Mouse (Mus musculus) frontal cortex, postnatal 10 days (tissue): Measurements from ENCODE around the gene Tex36.

Source experiments
- DNase-seq, 2 experiments: peaks; one replicate each; pipeline ENCODE4 v3.0.0; 2022; ENCODE audit warnings: low spot score in 2 of 2, mixed read lengths in 1 of 2

The Tex36 gene

DNA sequence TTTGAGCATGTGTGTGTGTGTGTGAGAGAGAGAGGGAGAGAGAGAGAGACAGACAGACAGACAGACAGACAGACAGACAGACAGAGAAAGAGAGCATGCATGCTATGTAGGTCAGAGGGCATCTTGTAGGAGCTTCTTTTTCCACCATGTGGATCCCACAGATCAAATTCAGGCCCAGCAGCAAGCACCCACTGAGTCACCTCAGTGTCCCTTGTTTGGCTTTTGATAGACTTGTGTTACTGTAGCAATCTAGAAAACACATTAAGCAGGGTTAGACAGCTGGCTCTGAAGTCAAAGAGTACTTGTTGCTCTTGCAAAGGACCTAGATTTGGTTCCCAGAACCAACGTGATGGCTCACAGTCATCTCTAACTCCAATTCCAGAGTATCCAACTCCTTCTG is 10.2 kb downstream of the Tex36 start:
- DNase-seq, result no peak

DNA sequence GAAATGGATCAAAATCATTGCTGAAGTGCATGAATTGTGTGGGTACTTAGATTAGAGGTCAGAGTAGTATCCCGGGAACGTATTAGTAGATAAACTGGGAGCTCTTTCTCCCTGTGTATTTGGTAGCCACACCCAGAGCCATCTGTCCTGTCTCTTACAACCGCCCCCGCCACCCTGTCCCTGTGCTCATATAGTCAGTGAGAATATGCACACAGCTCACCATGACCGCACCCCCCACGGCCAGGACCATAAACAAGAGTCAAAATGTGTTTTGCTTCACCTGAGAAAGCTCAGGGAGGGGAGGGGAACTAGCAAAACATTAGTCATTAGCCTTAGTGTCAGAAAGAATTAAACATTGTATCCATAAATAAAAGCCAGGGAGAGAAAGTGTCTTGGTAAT is 18.7 kb downstream of the Tex36 start:
- DNase-seq, result no peak

DNA sequence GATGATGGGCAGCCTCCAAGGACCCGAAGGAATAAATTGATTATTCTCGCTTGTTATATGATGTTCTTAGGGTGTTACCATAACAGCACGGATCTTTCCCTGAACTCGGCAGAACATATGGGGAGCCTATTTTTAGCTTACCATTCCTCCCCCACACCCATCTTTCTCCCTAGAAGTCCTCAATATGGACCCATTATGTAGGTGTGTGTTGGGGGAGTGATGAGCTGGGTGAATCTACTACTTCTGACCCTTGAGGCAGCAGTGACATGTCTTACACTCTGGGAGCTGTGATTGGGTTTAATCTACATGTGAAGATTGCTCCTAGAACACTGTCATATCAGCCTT is 21.7 kb downstream of the Tex36 start:
- DNase-seq, result peak in 1 of 2 experiments; percentile 26

GRCm38 (mm10) chr7:133579491-133580295 is 22.3 kb downstream of the Tex36 start:
- peak in 1 of 2 experiments; percentile 15 for DNase-seq

- no peak for DNase-seq
These were observed 25.1 kb downstream of the Tex36 start for GRCm38 (mm10) chr7:133576825-133577224.

- DNase-seq, result no peak
These were observed 25.7 kb downstream of the Tex36 start for GRCm38 (mm10) chr7:133576281-133576680.

- no peak for DNase-seq
These were observed 30.0 kb downstream of the Tex36 start for GRCm38 (mm10) chr7:133571927-133572326.

GRCm38 (mm10) chr7:133569194-133569880 is 32.6 kb downstream of the Tex36 start:
- DNase-seq, result no peak

- no peak for DNase-seq
These were observed 37.4 kb downstream of the Tex36 start for GRCm38 (mm10) chr7:133564600-133564999.

DNA sequence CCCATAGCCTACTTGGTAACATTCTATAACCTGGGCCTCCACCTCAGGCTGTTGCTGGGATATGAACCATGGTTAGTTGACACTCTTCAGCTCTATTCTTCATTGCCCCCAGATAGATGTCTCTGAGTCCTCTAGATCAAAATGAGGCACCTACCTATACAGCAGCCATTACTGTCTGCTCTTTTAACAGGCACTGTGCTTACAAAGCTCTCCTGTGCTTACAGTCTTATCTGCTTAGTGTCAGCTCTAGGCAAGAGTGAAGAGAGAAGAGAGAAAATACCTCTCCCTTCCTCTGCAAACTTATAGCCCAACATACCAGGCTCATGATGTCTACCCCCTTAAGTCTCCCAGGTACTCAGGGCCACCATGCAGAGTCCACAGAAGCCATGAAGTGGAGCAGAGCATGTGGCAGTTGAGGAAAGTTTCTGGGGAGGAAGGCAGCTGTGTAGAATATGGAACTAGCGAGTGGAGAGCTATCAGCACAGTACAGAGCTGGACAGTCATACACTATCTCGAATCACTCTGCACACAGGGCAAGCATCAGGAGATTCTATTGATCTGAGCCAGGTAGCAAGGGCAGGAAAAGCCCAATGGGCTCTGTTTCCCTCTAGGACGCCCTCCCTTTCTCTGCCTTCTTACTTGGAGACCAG is 38.7 kb downstream of the Tex36 start:
- no peak for DNase-seq

DNA sequence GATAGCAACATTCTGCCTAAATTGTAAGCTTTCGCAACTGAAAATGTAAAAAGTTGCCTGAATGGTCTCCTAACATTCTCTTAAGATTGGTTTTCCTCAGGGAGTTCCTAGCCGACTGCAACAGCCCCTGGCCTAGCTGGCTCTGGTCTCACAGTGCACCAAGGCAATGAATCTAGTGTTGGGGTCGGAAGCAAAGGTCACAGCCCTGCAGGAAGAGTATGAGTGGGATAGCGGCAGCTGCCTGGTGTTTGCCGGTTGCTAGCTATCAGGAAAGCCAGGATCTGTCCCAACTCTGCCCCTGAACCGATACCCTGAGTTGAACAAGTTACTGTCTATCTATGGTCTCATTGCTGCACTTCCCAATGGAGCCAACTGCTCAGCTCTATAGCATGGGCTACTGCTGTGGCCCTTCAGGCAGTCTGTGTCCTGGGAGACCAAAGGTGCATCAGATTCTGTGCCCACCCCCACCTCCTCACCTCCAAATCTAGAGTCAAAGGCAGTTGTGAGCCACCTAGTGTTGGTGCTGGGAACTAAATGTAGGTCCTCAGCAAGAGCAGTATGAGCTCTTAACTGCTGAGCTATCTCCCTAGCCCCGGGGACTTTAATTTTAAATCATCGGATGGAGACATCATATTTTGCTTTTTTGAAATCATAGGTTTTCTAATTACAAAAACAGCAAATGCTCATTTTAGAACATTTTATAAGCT is 46.0 kb downstream of the Tex36 start:
- no peak for DNase-seq

DNA sequence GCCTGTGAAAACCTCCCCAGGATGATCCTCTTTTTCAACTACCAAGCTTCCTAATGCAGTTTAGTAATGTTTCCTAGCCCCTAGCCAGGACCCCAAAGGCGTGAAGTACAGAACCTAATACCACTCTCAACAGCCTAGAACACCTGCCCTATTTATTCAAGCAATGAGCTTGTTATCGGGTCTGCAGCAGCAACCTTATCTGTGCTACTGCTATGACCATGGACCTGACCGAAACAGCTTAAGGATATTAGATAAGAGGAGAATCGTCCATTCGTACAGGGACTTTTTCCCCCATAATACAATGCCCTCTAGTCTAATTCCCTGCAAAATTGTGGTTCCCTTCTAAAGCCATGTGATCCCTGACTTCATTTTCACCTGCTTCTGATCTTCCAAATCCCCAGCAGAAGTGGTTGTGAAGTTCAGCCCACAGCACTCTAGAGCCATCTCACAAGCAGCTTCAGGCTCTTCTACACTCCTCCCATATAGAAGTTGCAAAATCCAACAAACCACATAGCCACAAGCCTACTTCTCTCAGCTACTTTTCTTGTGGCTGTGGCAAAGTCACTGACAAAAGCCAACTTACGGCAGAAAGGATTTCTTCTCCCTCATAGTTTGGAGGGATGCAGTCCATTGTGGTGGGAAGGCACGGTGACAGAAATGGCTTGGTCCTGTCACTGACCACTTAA is 49.5 kb downstream of the Tex36 start:
- DNase-seq, result no peak

GRCm38 (mm10) chr7:133551000-133551399 is 51.0 kb downstream of the Tex36 start:
- no peak for DNase-seq

DNA sequence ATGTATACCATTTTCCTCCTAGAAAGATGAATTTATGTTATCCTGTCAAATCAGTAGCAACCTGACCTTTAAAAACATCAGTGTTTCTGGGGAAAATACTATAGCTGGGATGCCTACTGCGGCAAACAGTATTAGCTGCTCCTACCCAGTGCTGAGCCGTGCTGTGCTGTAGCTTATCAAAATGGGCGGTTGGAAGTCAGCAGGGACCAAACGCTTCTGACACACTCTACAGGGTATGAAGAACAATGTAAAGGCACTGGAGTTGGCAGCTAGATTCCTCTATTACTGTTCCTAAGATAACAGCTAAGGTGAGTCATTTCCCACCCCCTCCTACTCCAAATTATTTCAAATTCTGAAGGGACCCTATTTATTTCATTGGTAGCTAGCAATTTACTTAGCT is 53.5 kb downstream of the Tex36 start:
- DNase-seq, result no peak

DNA sequence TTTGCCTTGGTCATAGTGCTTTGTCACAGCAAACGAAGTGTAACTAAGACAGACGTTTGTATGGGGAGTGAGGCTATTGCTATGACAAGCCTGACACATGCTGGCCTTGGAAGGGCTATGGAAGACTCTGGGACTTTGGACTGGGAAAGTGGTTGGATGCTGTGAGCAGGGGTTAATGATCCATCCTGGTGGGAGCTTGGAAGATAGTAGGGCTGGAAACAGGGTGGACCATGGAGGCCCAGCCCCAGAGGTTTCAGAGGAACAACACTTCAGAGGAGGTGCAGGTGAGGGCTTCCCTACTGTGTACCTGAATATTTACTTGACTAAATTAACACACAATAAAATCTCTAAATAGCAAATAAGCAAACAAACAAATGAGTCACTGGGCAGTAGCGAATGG is 56.3 kb downstream of the Tex36 start:
- DNase-seq, result no peak

DNA sequence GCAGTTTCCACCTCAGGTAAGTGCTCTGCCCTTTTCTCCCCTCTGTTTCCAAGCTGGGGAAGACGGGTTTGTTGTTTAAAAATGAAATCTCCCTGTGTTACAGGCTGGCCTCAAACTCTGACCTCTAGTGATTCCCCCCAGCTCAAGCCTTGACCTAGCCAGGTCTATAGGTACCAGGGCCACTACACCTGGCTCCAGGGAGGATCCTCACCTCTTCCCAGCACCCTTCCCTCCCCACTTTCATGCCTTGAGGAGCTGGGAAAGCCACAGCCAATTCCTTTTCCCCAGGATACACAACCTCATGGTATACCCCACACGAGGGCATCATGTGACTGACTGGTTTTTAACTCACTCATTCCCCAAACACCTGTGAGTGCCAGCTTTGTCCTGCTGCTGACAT is 57.0 kb downstream of the Tex36 start:
- DNase-seq, result no peak

DNA sequence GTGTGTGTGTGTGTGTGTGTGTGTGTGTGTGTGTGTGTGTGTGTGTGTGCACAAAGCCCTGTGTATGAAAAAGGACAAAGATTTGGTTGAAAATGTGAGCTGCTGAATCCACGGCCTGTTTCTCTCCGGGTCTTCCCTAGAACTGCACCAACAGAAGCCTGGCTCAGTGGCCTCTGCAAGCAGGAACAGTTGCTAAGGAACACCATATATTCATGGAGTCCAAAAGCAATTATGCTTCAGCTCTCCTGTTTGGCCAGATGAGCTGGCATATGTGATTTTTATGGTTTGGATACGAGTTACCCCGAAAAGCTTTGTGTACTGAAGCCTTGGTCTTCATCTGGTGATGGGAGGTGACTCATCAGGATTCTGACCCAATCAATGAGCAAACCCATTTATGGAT is 58.8 kb downstream of the Tex36 start:
- peak; percentile 17 to 28 for DNase-seq

DNA sequence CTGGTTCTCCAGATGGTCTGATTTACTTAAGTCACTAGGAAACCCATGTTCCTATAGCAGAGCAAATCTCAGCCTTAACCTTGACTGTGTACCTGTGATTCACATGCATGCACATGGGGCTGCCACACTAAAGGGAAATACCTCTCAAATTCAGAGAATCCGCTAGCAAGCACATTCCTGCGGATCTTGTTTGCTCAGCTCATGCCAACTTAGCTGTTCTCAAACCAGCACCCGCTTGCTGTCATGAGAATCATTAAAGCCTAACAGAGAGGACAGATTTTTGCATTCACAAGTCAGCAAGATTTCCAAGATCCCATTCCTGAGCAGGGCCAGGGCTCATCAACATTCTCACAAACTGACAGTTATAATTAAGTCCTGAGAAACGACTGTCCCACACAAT is 64.6 kb downstream of the Tex36 start:
- DNase-seq, result no peak
